Mouse (Mus musculus) limb, embryonic 12.5 days (tissue): ENCODE results near the gene Camkmt. TPM values are rescaled to one million over a fixed set of nuclear protein-coding genes. Genes with fewer than 3 reads are reported as not detected.
A peak's percentile ranks its signal among the peaks of the same experiment; 100 is the strongest.

Experiments used
- ATAC-seq: fragments of 200-750 bp; cut with Nextera tagmentation; 2 replicates; pipeline ENCODE4 v1.8.0; 2017; ENCODE audit warnings: low read depth, moderate TSS enrichment; ENCODE audit not compliant: insufficient number of reproducible peaks, insufficient read depth, low FRiP score, low TSS enrichment
- H3K27ac ChIP-seq: fragments of 300-500 bp; sonication (generic); 2 replicates; pipeline ENCODE4 v1.5.1; 2016; ENCODE audit warnings: mild to moderate bottlenecking, moderate library complexity
- H3K27me3 ChIP-seq: fragments of 300-500 bp; sonication (generic); 2 replicates; pipeline ENCODE4 v1.6.1; 2016; ENCODE audit warnings: mild to moderate bottlenecking, moderate library complexity
- H3K36me3 ChIP-seq: fragments of 300-500 bp; sonication (generic); 2 replicates; pipeline ENCODE4 v1.6.1; 2016; ENCODE audit warnings: mild to moderate bottlenecking, moderate library complexity
- H3K4me1 ChIP-seq: fragments of 300-500 bp; sonication (generic); replicated peaks from 2 replicates; pipeline ENCODE4 v1.6.1; 2016
- H3K4me2 ChIP-seq: fragments of 300-500 bp; sonication (generic); 2 replicates; pipeline ENCODE4 v1.6.1; 2016; ENCODE audit warnings: mild to moderate bottlenecking, moderate library complexity
- H3K4me3 ChIP-seq: fragments of 300-500 bp; sonication (generic); replicated peaks from 2 replicates; pipeline ENCODE4 v1.5.1; 2016; ENCODE audit warnings: mild to moderate bottlenecking
- H3K9ac ChIP-seq: fragments of 300-500 bp; sonication (generic); replicated peaks from 2 replicates; pipeline ENCODE4 v1.6.1; 2016; ENCODE audit warnings: mild to moderate bottlenecking, moderate library complexity
- H3K9me3 ChIP-seq: fragments of 300-500 bp; sonication (generic); 2 replicates; pipeline ENCODE4 v1.6.1; 2016; ENCODE audit warnings: mild to moderate bottlenecking, moderate library complexity
- WGBS: fragments of 180-500 bp; shearing (Covaris S2); methylation state at CpG from one replicate; pipeline ENCODE4 v1.1.7; 2016; 5-methylcytosine and 5-hydroxymethylcytosine counted together
- polyA plus RNA-seq: library from polyadenylated mRNA; unstranded; fragments of >200 nt; fragmentation: Nextera tagmentation; extraction: Ambion mirVana; gene quantifications from 2 replicates; pipeline ENCODE4 v1.2.1, GENCODE M21; 2016

The Camkmt gene
- polyA plus RNA-seq, 1 experiment from 2014 or later: 14.3 TPM

DNA sequence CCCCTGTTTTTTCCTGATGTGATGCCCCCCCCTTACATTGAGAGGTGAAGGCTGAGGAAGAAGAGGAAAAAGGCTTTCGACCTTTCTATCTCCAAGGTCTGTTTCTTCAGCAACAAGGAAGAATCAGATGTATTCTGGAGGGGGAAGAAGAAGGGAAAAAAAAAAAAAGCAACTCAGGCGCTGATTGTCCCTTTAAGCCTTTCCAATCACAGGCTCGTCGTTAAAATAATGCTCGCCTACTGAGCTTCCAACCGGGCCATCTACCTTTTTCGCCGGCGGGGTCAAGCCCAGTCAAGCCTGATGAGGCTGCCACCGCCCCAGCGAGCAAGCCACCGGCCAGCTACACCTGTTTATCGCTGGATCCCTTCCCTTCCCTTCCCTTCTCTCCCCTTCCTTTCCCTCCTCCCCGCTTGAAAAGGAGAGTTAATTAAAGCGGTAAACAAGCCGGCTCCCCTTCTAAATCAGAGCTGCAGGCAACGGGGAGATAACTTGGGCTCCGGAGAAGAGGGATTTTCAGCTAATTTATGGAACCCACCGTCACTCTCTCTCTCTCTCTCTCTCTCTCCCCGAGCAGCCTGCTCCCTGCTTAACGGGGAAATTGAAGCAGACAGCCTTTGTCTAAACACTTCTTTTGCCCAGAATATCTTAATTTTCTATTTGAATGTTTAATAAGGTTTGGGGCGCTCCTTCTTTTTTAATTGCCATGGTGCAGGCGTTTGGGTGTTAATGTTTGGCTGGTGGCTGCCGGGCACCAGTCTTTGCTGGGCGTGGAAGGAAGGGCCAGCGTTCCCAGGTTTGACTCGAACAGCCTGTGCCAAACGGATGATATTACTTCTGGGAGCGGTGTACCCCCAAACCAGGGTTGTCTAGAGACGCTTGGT, 395.0 kb downstream of the Camkmt start:
- under 1% methylated on average over 30 of the region's 30 CpGs for WGBS
- no peaks in the 10 kb centered on the region for H3K9me3 ChIP-seq
- no peak overlapping the region; the same call in 1 of the 2 replicates for H3K4me2 ChIP-seq
- no peak overlapping the region for H3K27ac ChIP-seq
- H3K4me1 ChIP-seq: peaks cover 14% of the 10 kb centered on the region
- no peak for ATAC-seq
- H3K9ac ChIP-seq: no peak overlapping the region
- H3K36me3 ChIP-seq: no peaks in the 10 kb centered on the region
- no peak overlapping the region for H3K4me3 ChIP-seq
- peaks cover 93% of the 10 kb centered on the region for H3K27me3 ChIP-seq

DNA sequence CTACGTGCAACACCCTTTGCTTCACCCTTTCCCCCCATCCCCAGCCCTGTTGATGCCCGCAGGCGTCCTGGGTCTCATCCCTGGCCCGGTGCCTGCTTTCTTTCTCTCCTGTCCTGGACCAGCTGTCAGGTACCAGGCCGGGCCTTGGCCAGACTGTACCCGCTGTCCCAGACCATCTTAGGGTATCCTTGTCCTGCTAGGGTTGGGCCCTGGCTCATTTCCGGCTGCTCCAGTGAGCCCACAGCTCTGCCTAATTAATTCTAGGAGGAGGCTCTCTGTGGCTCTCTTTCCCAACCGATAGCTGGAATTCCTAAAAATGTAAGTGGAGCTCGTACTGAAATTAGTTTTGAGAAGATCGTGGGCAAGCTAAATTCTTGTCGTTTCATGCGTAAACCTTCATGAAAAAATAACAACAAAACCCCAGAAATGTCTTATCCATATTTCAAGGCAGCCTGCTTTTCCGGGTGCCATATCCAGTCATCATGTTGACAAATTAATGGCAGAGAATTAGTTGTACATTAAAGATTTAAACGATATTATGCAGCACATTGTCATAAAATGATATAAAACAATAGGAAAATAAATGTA, 395.7 kb downstream of the Camkmt start:
- H3K4me2 ChIP-seq: peak overlapping the region; percentile 55
- H3K4me3 ChIP-seq: peak overlapping the region; percentile 23; the same call in 1 of the 2 replicates
- WGBS: 1% methylated on average over 14 of the region's 14 CpGs

DNA sequence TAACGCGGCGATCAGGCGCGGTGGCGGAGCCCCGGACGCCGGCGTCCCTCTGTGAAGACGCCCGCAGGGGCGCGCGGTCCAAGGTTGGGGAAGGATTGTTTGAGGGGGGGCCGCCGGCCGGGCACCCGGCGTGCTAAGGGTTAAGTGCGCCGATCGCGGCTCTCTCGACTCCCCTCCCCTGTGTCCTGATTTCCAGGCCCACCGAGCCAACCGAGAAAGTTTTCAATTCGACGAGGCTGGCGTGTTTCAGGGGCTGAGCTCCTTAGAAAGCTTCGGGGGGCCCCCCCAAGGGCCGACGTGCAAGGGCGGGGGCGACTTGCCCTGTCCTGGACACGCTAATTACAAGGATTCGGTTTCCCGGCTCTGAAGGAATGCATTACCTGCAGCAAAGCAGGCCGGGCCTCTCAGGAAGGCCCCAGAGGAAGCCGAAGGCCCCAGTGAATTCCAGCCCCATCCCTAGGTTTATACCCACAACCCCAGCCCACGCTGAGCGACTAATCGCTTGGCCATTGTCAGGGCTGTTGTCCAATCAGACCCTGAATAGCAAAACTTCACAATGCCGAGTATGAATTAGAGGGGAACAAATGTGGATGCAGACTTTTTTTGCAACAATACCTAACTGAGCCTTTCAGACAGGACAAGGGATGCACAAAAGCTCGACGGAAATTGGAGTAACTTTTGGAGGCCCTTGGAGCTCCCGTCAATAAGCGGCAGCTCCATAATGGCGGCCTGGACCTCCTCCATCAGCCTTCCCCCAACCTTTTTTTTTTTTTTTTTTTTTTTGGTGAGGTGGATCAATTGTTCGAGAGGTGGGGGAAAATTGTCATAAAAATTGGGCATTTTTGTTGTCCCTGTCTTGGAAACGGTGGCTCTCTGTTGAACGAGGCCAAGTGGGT, 396.5 kb downstream of the Camkmt start:
- Histone ChIP-seq H3K27me3 (peaks cover 90% of the 10 kb centered on the region), H3K4me2 (peak overlapping the region; percentile 55), H3K36me3 (no peaks in the 10 kb centered on the region), H3K9ac (no peak overlapping the region), H3K4me1 (peaks cover 14% of the 10 kb centered on the region), H3K27ac (no peak overlapping the region), H3K4me3 (peak overlapping the region; percentile 23), H3K9me3 (no peaks in the 10 kb centered on the region)
- ATAC-seq: peak; percentile 59; the same call in 1 of the 2 replicates
- 1% methylated on average over 52 of the region's 52 CpGs for WGBS

More for the DNA sequence above, 395.7 kb downstream of the Camkmt start:
- H3K9ac ChIP-seq: no peak overlapping the region
- peaks cover 14% of the 10 kb centered on the region for H3K4me1 ChIP-seq
- no peak overlapping the region for H3K27ac ChIP-seq
- H3K27me3 ChIP-seq: peaks cover 91% of the 10 kb centered on the region
- no peak for ATAC-seq
- no peaks in the 10 kb centered on the region for H3K9me3 ChIP-seq
- H3K36me3 ChIP-seq: no peaks in the 10 kb centered on the region

DNA sequence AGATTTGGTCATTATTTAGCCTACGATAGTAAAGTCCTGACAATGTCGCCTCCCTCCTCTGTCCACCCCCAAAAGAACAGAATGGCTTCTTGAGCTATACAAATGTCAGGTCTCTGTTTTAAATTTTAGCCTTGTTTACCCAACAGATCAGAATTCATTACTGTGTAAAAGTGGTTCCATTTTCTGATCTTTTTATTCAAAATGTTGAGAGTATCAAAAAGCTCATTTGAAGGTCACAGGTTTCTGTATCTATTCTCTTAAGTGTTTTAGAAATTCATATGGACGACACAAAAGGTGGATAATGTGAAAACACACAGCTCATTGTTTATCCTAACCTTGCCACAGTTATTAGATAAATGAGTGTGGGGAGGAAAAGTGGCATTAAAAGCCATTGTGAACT, 397.2 kb downstream of the Camkmt start:
- no peaks in the 10 kb centered on the region for H3K9me3 ChIP-seq
- 38% methylated on average over 3 of the region's 3 CpGs for WGBS
- H3K4me1 ChIP-seq: peaks cover 14% of the 10 kb centered on the region
- H3K36me3 ChIP-seq: no peaks in the 10 kb centered on the region
- no peak overlapping the region for H3K4me2 ChIP-seq
- no peak overlapping the region for H3K4me3 ChIP-seq
- no peak overlapping the region for H3K9ac ChIP-seq
- H3K27ac ChIP-seq: no peak overlapping the region
- no peak for ATAC-seq
- peaks cover 88% of the 10 kb centered on the region for H3K27me3 ChIP-seq

DNA sequence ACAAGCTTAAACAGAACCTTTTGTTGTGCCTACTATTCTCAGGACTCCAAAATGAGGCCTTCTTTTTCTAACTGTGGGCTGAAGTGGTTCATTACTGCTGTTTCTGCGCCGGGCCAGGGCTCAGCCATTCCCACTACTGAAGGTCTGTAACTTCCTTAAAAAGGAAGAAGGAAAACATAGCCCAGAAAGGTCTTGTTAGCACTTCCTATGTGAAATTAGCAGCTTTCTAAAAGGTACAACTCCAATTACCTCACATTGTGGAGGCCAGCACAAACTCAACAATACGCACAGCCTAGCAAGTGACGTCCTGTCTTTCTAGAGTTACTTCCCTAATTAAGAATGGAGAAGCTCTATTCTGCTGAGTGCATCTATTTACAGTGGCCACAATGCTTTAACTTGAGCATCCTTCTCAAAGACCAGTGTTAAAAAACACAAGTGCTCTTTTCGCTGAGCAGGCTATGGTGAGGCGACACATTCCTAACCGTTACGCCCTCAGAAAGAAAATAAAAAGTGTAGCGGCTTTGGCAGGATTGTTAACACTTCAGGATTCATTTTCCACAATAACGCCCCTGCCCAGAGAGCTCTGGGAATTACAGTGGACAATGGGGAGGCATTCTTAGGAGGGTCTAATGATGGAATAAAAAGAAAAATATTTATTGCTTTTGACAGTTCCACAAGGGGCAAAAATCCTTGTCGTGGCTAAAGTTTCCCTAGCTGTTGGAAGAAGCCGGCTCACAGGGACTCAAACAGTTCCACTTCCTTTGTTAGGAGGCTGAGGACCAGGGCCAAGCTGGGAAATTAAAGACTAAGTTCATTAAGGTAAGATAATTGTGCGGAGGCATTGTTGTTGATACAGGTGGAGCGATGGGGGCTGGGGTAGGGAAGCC, 398.5 kb downstream of the Camkmt start:
- 3% methylated on average over 14 of the region's 14 CpGs for WGBS
- Histone ChIP-seq H3K27me3 (peaks cover 86% of the 10 kb centered on the region), H3K27ac (no peak overlapping the region), H3K4me2 (no peak overlapping the region), H3K9me3 (no peaks in the 10 kb centered on the region), H3K4me1 (peaks cover 14% of the 10 kb centered on the region), H3K4me3 (no peak overlapping the region), H3K9ac (no peak overlapping the region), H3K36me3 (no peaks in the 10 kb centered on the region)
- ATAC-seq: no peak

DNA sequence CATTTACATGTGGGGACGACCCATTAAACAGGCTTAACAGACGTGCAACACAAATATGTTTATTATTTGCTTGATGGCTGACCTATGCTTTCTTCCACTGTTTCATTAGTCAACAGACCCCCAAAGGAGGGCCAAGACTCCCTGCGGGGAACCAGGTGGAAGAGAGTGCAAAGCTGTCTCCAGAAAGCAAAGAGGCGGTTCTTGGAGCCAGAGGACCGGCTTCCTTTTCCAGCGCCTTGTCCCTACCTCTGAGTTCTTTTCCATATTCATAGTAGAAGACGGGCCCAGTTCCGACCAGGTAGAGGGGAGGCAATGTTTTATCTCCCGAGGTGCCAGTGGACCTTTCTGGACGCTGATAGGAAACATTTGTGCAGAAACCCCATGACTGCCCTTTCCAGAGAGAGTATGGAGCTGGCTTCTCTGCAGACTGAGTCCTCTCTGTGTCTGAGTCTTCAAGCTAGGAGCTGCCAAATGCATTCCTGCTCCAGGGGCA, 399.2 kb downstream of the Camkmt start:
- Histone ChIP-seq H3K27me3 (peaks cover 84% of the 10 kb centered on the region), H3K36me3 (no peaks in the 10 kb centered on the region), H3K9me3 (no peaks in the 10 kb centered on the region), H3K4me1 (peaks cover 14% of the 10 kb centered on the region), H3K27ac (no peak overlapping the region), H3K4me2 (no peak overlapping the region), H3K4me3 (no peak overlapping the region), H3K9ac (no peak overlapping the region)
- WGBS: under 1% methylated on average over 10 of the region's 10 CpGs
- ATAC-seq: no peak

DNA sequence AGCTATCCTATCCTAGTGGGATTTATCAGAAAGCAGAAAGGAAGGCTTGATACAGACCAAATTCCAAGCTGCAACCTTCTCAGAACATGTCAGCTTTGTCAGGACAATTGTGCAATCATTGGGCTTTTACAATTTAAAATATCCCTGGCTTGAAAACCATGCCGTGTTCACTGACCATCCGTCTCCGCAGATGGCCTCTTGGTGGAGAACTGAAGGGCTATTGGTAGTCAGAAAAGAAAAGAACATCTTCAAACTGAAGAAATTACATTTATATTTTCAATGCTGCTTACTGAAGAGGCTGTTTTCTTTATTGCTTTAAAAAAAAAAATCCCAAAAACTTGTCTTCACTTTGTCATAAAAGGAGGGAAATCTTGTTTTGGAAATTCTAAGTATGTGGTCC, 401.1 kb downstream of the Camkmt start:
- Histone ChIP-seq H3K4me3 (no peak overlapping the region), H3K4me2 (no peak overlapping the region), H3K36me3 (no peaks in the 10 kb centered on the region), H3K27me3 (peaks cover 70% of the 10 kb centered on the region), H3K9me3 (peaks cover 12% of the 10 kb centered on the region), H3K27ac (no peak overlapping the region), H3K9ac (no peak overlapping the region), H3K4me1 (peaks cover 5% of the 10 kb centered on the region)
- WGBS: 72% methylated on average over 3 of the region's 3 CpGs
- no peak for ATAC-seq

DNA sequence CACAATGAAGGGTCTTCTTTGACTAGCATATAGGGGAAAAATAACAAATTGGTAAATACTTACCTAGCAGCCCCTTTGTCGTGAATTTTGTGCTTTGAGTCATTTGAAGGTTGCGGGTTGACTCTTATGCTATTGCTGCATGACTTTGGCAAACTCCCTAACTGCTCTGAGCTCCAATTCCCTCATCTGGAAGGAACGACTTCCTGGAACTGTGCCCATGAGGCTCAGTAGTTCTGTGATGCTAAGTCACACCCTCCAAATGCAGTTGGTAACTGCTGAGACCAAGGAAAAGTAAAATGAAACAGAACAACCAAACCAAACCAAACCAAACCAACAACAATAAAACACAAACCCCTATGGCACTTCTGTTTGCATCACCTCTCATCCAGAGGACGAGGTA, 403.2 kb downstream of the Camkmt start:
- Histone ChIP-seq H3K36me3 (no peaks in the 10 kb centered on the region), H3K9ac (no peak overlapping the region), H3K27me3 (peaks cover 55% of the 10 kb centered on the region), H3K27ac (no peak overlapping the region), H3K4me1 (no peaks in the 10 kb centered on the region), H3K4me3 (no peak overlapping the region), H3K9me3 (peaks cover 14% of the 10 kb centered on the region), H3K4me2 (no peak overlapping the region)
- WGBS: 66% methylated on average over 4 of the region's 4 CpGs
- ATAC-seq: no peak

DNA sequence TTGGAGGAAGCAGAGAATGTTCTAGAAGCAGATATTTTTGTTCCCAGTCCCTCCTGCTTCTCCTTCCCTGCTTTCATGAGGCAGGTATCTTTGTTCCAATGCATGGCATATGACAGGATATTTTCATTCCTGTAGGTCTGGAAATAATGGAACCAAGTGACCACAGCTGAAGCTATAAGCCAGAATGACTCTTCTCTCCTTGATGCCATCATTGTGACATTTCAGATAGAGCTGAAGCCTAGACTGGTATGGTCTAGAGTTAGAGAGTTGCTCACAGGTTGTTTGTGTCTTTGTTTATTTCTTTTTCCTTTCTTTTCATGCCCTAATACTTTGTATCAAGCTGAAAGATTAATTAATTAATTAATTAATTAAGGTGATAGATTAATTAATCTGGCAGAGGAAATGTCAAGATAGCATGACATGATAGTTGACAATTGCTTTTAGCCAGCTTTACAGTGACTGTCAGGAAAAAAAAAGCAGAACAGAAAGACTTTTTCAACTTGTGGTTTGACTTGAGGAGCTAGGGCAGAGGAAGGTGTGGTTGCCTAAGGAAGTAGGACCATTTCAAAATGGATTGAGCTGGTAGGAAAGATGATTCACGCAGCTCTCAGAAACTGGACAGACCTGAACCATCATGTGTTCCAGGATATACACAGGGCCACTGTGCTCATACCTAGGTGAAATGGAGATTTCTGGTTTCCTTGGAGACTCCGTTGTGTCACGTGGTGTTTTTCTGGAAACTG, 404.8 kb downstream of the Camkmt start:
- ATAC-seq: no peak
- H3K4me1 ChIP-seq: no peaks in the 10 kb centered on the region
- no peak overlapping the region for H3K27ac ChIP-seq
- H3K9me3 ChIP-seq: peaks cover 14% of the 10 kb centered on the region
- 91% methylated on average over 3 of the region's 3 CpGs for WGBS
- no peak overlapping the region for H3K4me3 ChIP-seq
- no peak overlapping the region for H3K4me2 ChIP-seq
- H3K9ac ChIP-seq: no peak overlapping the region
- H3K27me3 ChIP-seq: peaks cover 38% of the 10 kb centered on the region
- no peaks in the 10 kb centered on the region for H3K36me3 ChIP-seq

DNA sequence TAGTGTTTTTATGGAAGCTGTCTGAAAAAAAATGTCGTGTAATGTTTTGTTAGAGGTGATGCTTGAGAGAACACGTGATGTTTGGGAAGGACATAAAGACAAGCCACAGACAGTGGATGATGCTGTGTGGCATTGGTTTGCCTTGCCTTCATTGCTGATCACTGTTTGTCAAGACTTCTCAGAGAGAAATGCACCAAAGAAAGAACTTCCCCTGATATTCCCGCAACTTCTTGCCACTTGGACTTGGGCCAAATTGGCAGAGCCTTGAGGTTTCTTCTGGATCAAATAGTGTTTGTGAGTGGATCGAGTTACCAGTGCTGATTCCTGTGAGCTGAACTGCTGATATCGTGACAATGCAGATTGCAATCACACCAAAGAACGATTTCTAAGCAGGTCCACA, 405.5 kb downstream of the Camkmt start:
- WGBS: 85% methylated on average over 6 of the region's 6 CpGs
- Histone ChIP-seq H3K9ac (no peak overlapping the region), H3K4me1 (no peaks in the 10 kb centered on the region), H3K27me3 (peaks cover 33% of the 10 kb centered on the region), H3K27ac (no peak overlapping the region), H3K4me2 (no peak overlapping the region), H3K36me3 (no peaks in the 10 kb centered on the region), H3K4me3 (no peak overlapping the region), H3K9me3 (peaks cover 14% of the 10 kb centered on the region)
- ATAC-seq: no peak
